Mouse (Mus musculus) ES-E14 (cell line): ENCODE data around the gene St3gal3. TPM values are rescaled to one million over a fixed set of nuclear protein-coding genes. Genes with fewer than 3 reads are reported as not detected.

Source experiments
- DNase-seq: peaks from one replicate; pipeline ENCODE4 v3.0.0-alpha.2; 2013; ENCODE audit warnings: low read depth, low spot score
- H3K27ac ChIP-seq: 2 replicates; pipeline ENCODE4 v1.5.1; 2012; ENCODE audit warnings: low read depth, mild to moderate bottlenecking, low read length, moderate library complexity, mixed read lengths; ENCODE audit not compliant: poor library complexity, insufficient read depth, severe bottlenecking
- H3K36me3 ChIP-seq: 2 replicates; pipeline ENCODE4 v1.6.1; 2012; ENCODE audit warnings: mild to moderate bottlenecking, low read length, moderate library complexity, mixed read lengths; ENCODE audit not compliant: control insufficient read depth, poor library complexity, insufficient read depth, severe bottlenecking
- H3K4me1 ChIP-seq, 2 experiments: fragments of 150-350 bp in 1 of 2; sonication (generic) in 1 of 2; 2 replicates each; pipeline ENCODE4 v1.6.1; 2012; ENCODE audit warnings: low read length in 2 of 2, mild to moderate bottlenecking in 1 of 2, mixed read lengths in 1 of 2; ENCODE audit not compliant: control insufficient read depth in 2 of 2, insufficient read depth in 2 of 2, poor library complexity in 1 of 2
- H3K4me3 ChIP-seq, 2 experiments: fragments of 150-350 bp in 1 of 2; sonication (generic) in 1 of 2; 2 replicates each; pipeline ENCODE4 v1.5.1; 2012; ENCODE audit warnings: low read length in 2 of 2, low read depth in 1 of 2, mild to moderate bottlenecking in 1 of 2, mixed read lengths in 1 of 2; ENCODE audit not compliant: insufficient read depth in 1 of 2, poor library complexity in 1 of 2, severe bottlenecking in 1 of 2
- H3K9ac ChIP-seq: 2 replicates; pipeline ENCODE4 v1.6.1; 2012; ENCODE audit warnings: low read depth, mild to moderate bottlenecking, low read length, mixed read lengths; ENCODE audit not compliant: poor library complexity, insufficient read depth, severe bottlenecking
- H3K9me3 ChIP-seq: fragments of 150-350 bp; sonication (generic); 2 replicates; pipeline ENCODE4 v1.6.1; 2012; ENCODE audit warnings: low read depth, mild to moderate bottlenecking, low read length; ENCODE audit not compliant: control insufficient read depth, insufficient read depth
- CHD2 ChIP-seq: IDR thresholded peaks from 2 replicates; pipeline ENCODE4 v1.6.1; 2014; ENCODE audit warnings: mild to moderate bottlenecking, low read depth, low read length, inconsistent platforms
- HCFC1 ChIP-seq: IDR thresholded peaks from 2 replicates; pipeline ENCODE4 v1.6.1; 2012; ENCODE audit warnings: low read length, inconsistent platforms, borderline replicate concordance; ENCODE audit not compliant: insufficient read depth
- MAFK ChIP-seq: IDR thresholded peaks from 2 replicates; pipeline ENCODE4 v1.6.1; 2014; ENCODE audit warnings: mild to moderate bottlenecking, low read depth, low read length, inconsistent platforms; ENCODE audit not compliant: insufficient read depth
- ZC3H11A ChIP-seq: IDR thresholded peaks from 2 replicates; pipeline ENCODE4 v1.6.1; 2012; ENCODE audit warnings: low read depth, mild to moderate bottlenecking, inconsistent platforms, low read length, borderline replicate concordance
- ZNF384 ChIP-seq: IDR thresholded peaks from 2 replicates; pipeline ENCODE4 v1.6.1; 2012; ENCODE audit warnings: low read depth, low read length, inconsistent platforms
- in situ Hi-C, 2 experiments: fragments of 600-800 bp; cut with MboI; formaldehyde crosslinking; loops; one replicate each; pipeline ENCODE4 v1.15.1; 2025; ENCODE audit warnings: low sequenced_read_pairs in 2 of 2, inconsistent platforms in 1 of 2; ENCODE audit not compliant: unreplicated experiment in 2 of 2
- total RNA-seq: library from RNA; depleted of rRNA; stranded (reverse); fragments of 300-350 nt; gene quantifications from 2 replicates; pipeline ENCODE4 v1.2.3, GENCODE M21; 2012

Gene St3gal3
- total RNA-seq, 1 experiment: 10.9 TPM

GRCm38 (mm10) chr4:117917402-117917801, 217.3 kb downstream of the St3gal3 start:
- TF ChIP-seq HCFC1 (no peak), CHD2 (no peak), ZC3H11A (no peak), MAFK (no peak), ZNF384 (no peak)

DNA sequence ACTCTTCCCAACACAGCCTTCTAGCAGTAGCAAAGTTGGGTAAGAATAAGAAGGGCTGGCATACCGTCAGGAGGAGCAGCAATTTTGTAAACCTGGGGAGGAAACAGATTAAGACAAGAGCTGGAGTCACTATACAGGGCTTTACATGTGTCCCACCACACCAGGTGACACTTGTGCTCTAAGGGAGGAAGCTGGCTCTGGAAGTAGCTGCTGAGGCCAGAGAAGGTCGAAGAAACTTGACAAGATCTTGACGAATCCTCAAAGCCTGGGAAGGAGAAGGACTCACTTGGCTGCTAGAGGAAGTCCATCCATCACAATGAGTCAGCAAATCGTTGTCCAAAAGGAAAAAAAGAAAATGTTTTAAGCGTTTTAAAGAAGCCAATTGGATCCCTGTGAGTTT, 218.3 kb downstream of the St3gal3 start:
- in situ Hi-C loops: no loop called here
- Histone ChIP-seq H3K27ac (no peak overlapping the region), H3K36me3 (peaks cover 8% of the 10 kb centered on the region), H3K4me3 (no peak overlapping the region), H3K9me3 (no peaks in the 10 kb centered on the region), H3K9ac (no peak overlapping the region; the same call in 1 of the 2 replicates), H3K4me1 (peaks cover 0 to 10% of the 10 kb centered on the region in 2 experiments; a peak in 2 of 4 replicates)
- TF ChIP-seq ZC3H11A (no peak), HCFC1 (no peak), MAFK (no peak), CHD2 (no peak), ZNF384 (no peak)
- DNase-seq: no peak

More at GRCm38 (mm10) chr4:117917402-117917801, 217.3 kb downstream of the St3gal3 start:
- no peaks in the 10 kb centered on the region for H3K9me3 ChIP-seq
- no peak overlapping the region for H3K27ac ChIP-seq
- H3K9ac ChIP-seq: no peak overlapping the region
- no peaks in the 10 kb centered on the region for H3K36me3 ChIP-seq
- DNase-seq: no peak
- peaks cover 0 to 10% of the 10 kb centered on the region in 2 experiments; a peak in 2 of 4 replicates for H3K4me1 ChIP-seq
- in situ Hi-C loops: no loop called here
- H3K4me3 ChIP-seq: no peak overlapping the region

GRCm38 (mm10) chr4:117915489-117916105, 219.1 kb downstream of the St3gal3 start:
- DNase-seq: no peak
- peak overlapping the region; percentile 41; the same call in 1 of the 2 replicates for H3K27ac ChIP-seq
- peaks cover 0 to 10% of the 10 kb centered on the region in 2 experiments; a peak in 2 of 4 replicates for H3K4me1 ChIP-seq
- no peak for TF ChIP-seq ZC3H11A
- TF ChIP-seq CHD2: no peak
- no peak for TF ChIP-seq ZNF384
- TF ChIP-seq HCFC1: no peak
- TF ChIP-seq MAFK: no peak
- H3K9me3 ChIP-seq: no peaks in the 10 kb centered on the region
- in situ Hi-C loops: no loop called here
- H3K4me3 ChIP-seq: peak overlapping the region; percentile 69 to 91
- H3K9ac ChIP-seq: peak overlapping the region; percentile 86
- peaks cover 12% of the 10 kb centered on the region for H3K36me3 ChIP-seq

DNA sequence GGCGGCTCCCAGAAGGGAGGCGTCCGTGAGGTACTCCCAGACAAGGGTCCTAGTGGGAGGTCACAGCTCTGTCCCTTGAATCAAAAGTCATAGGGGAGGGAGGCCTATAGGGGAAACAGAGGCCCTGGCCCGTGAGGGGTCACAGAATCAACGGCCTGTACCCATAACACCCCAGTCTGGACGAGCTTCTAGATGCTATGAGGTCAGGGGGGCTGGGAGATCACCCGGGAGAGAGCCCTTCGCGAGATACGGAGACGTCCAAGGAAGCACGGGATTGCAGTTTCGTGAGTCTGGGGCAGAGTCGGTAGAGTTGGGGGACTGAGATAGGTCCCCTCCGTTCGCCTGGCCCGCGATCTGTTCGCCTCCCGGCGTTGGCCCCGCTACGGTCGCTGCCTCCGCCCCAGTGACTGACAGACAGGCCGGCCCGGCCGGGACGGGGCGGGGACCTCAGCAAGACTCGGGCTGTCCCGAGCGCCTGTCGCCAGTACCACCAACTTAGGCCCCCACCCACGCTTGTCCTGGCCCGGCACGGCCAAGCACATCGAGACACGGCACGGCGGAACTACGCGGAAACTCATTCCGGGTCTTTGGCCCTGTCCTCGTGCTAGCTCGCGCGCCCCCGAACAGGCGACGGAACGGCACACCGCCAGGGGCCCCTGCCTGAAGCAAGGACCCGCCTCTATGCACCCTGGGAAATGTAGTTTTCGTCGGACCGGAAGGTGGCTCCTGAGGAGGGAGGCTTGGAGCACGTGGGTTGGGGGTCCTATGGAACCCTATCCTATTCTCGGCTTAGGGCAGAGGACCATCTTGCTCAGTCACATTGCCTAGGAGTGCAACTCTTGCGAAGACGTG, 219.9 kb downstream of the St3gal3 start, which contains the start of gene Ipo13:
TSS of gene Ipo13 (minus strand) at position 409 of the 852 bp plus-strand sequence.
- no peaks in the 10 kb centered on the region for H3K9me3 ChIP-seq
- in situ Hi-C loops: no loop called here
- H3K4me1 ChIP-seq: peaks cover 0 to 10% of the 10 kb centered on the region in 2 experiments; a peak in 2 of 4 replicates
- H3K36me3 ChIP-seq: peaks cover 12% of the 10 kb centered on the region
- H3K9ac ChIP-seq: peak within 1 kb of the TSS; percentile 95
- peak within 1 kb of the TSS; percentile 89 for H3K27ac ChIP-seq
- H3K4me3 ChIP-seq: peak within 1 kb of the TSS; percentile 69 to 91
- DNase-seq: peak; percentile 90
- peak; percentile 97 for TF ChIP-seq HCFC1
- TF ChIP-seq MAFK: no peak
